Mouse (Mus musculus) cerebellum, postnatal 10 days (tissue): Measurements from ENCODE around the gene Eml4.
A peak's percentile ranks its signal among the peaks of the same experiment; 100 is the strongest.

ENCODE experiments used
- DNase-seq, 2 experiments: peaks; one replicate each; pipeline ENCODE4 v3.0.0; 2021; ENCODE audit warnings: mixed read lengths in 2 of 2

Gene Eml4

GRCm38 (mm10) chr17:83513655-83514212, 163.0 kb downstream of the Eml4 start:
- no peak for DNase-seq

GRCm38 (mm10) chr17:83514213-83514701, 163.5 kb downstream of the Eml4 start:
- DNase-seq, result peak; percentile 94 to 96

- DNase-seq, result no peak
Observed at GRCm38 (mm10) chr17:83517280-83518015, 166.7 kb downstream of the Eml4 start, which contains the start of gene Cox7a2l. Cox7a2l (minus strand) TSS chr17:83517330.

- no peak for DNase-seq
Observed at GRCm38 (mm10) chr17:83521881-83522280, 171.2 kb downstream of the Eml4 start.

GRCm38 (mm10) chr17:83522590-83523379, 172.1 kb downstream of the Eml4 start:
- DNase-seq, result no peak

- DNase-seq, result no peak
Observed at GRCm38 (mm10) chr17:83524753-83525152, 174.0 kb downstream of the Eml4 start.

GRCm38 (mm10) chr17:83525596-83525995, 174.9 kb downstream of the Eml4 start:
- peak in 1 of 2 experiments; percentile 35 for DNase-seq

GRCm38 (mm10) chr17:83526091-83526561, 175.4 kb downstream of the Eml4 start:
- DNase-seq, result peak in 1 of 2 experiments; percentile 24

- peak; percentile 43 to 49 for DNase-seq
Observed at GRCm38 (mm10) chr17:83526624-83527532, 176.1 kb downstream of the Eml4 start.

- peak; percentile 56 to 76 for DNase-seq
Observed at GRCm38 (mm10) chr17:83527651-83528381, 177.1 kb downstream of the Eml4 start.
